Mouse (Mus musculus): ENCODE measurements at regions not wholly inside any gene's neighbourhood (a gene's known extent, or its start where the extent isn't known, plus 50 kb on each side); places are given as distances from the start of the nearest gene placed in this dataset.
A peak's percentile ranks its signal among the peaks of the same experiment; 100 is the strongest.

GRCm38 (mm10) chr13:53055697-53056096 is 74.8 kb upstream of the Nfil3 start:
- DNase-seq (ENCODE audit: low spot score in 2 of 2) = no peak
- no peak for TF ChIP-seq CTCF (conservative IDR thresholded peaks at IDR 0.05)
- H3K27ac ChIP-seq = no peak overlapping the region
- no peak overlapping the region for H3K4me3 ChIP-seq

GRCm38 (mm10) chr13:53053211-53053610 is 72.3 kb upstream of the Nfil3 start:
- no peak overlapping the region for H3K4me3 ChIP-seq
- no peak overlapping the region for H3K27ac ChIP-seq
- DNase-seq (ENCODE audit: low spot score in 2 of 2) = no peak
- TF ChIP-seq CTCF (conservative IDR thresholded peaks at IDR 0.05) = no peak

- TF ChIP-seq CTCF (conservative IDR thresholded peaks at IDR 0.05) = no peak
- Histone ChIP-seq H3K27ac (no peak overlapping the region), H3K4me3 (peak overlapping the region; percentile 8; the same call in 1 of the 2 replicates)
- DNase-seq (ENCODE audit: low spot score in 2 of 2) = no peak
Observed at GRCm38 (mm10) chr13:53052806-53053205, 71.9 kb upstream of the Nfil3 start.

GRCm38 (mm10) chr13:53052188-53052587 is 71.3 kb upstream of the Nfil3 start:
- H3K4me3 ChIP-seq = no peak overlapping the region
- TF ChIP-seq CTCF (conservative IDR thresholded peaks at IDR 0.05) = no peak
- H3K27ac ChIP-seq = no peak overlapping the region
- no peak for DNase-seq (ENCODE audit: low spot score in 2 of 2)

- Histone ChIP-seq H3K27ac (no peak overlapping the region), H3K4me3 (no peak overlapping the region)
- DNase-seq (ENCODE audit: low spot score in 2 of 2) = no peak
- TF ChIP-seq CTCF (conservative IDR thresholded peaks at IDR 0.05) = no peak
Observed at GRCm38 (mm10) chr13:53051386-53051785, 70.5 kb upstream of the Nfil3 start.

GRCm38 (mm10) chr13:53049176-53049575 is 68.3 kb upstream of the Nfil3 start:
- no peak for TF ChIP-seq CTCF (conservative IDR thresholded peaks at IDR 0.05)
- H3K27ac ChIP-seq = no peak overlapping the region
- DNase-seq (ENCODE audit: low spot score in 2 of 2) = no peak
- no peak overlapping the region for H3K4me3 ChIP-seq

GRCm38 (mm10) chr13:53033189-53033943 is 52.5 kb upstream of the Nfil3 start:
- Histone ChIP-seq H3K4me3 (no peak overlapping the region), H3K27ac (no peak overlapping the region)
- no peak for DNase-seq (ENCODE audit: low spot score in 2 of 2)
- no peak for TF ChIP-seq CTCF (conservative IDR thresholded peaks at IDR 0.05)
